Mouse (Mus musculus) spleen, adult 2 months (tissue): ENCODE data around the gene Oxct2b.

Experiments used
- CTCF ChIP-seq: fragments of 200-500 bp; IDR thresholded peaks from 2 replicates; pipeline ENCODE4 v1.5.1; 2011; ENCODE audit warnings: mild to moderate bottlenecking, inconsistent platforms; ENCODE audit not compliant: insufficient read depth, insufficient read length, insufficient replicate concordance; ENCODE audit errors: extremely low read depth
- POLR2A ChIP-seq: fragments of 200-500 bp; IDR thresholded peaks from 2 replicates; pipeline ENCODE4 v1.6.1; 2011; ENCODE audit warnings: low read depth, low read length, inconsistent platforms

GRCm38 (mm10) chr4:123155427-123155826 is 39.4 kb downstream of the Oxct2b start:
- TF ChIP-seq POLR2A, result no peak
- TF ChIP-seq CTCF, result no peak
